Mouse (Mus musculus): Measurements from ENCODE around the gene 5730455P16Rik.

- TF ChIP-seq GATA1 (IDR thresholded peaks at IDR 0.05; ENCODE audit: low read length) (no peak), TAL1 (IDR thresholded peaks at IDR 0.05; ENCODE audit: low read length) (no peak)
These were observed 54.6 kb downstream of the 5730455P16Rik start for GRCm38 (mm10) chr11:80323255-80323654.
